Mouse (Mus musculus): ENCODE data around the gene Cd109.

The Cd109 gene

GRCm38 (mm10) chr9:78646008-78646777 lies 30.8 kb downstream of the Cd109 start:
- DNase-seq: no peak

- DNase-seq: no peak
Observed at GRCm38 (mm10) chr9:78648641-78649040, 33.3 kb downstream of the Cd109 start.

GRCm38 (mm10) chr9:78649398-78649797 lies 34.1 kb downstream of the Cd109 start:
- no peak for DNase-seq

GRCm38 (mm10) chr9:78657564-78657963 lies 42.2 kb downstream of the Cd109 start:
- DNase-seq: no peak

- no peak for DNase-seq
Observed at GRCm38 (mm10) chr9:78671446-78671985, 56.2 kb downstream of the Cd109 start.

GRCm38 (mm10) chr9:78700691-78701090 lies 85.3 kb downstream of the Cd109 start:
- DNase-seq: peak; percentile 23

- no peak for DNase-seq
Observed at GRCm38 (mm10) chr9:78702509-78703239, 87.3 kb downstream of the Cd109 start.

- no peak for DNase-seq
Observed at GRCm38 (mm10) chr9:78720888-78721798, 105.8 kb downstream of the Cd109 start.

- DNase-seq: no peak
Observed at GRCm38 (mm10) chr9:78731931-78732330, 116.6 kb downstream of the Cd109 start.

- no peak for DNase-seq
Observed at GRCm38 (mm10) chr9:78735519-78735918, 120.2 kb downstream of the Cd109 start.

GRCm38 (mm10) chr9:78742012-78742411 lies 126.7 kb downstream of the Cd109 start:
- DNase-seq: no peak

GRCm38 (mm10) chr9:78750246-78750645 lies 134.9 kb downstream of the Cd109 start:
- DNase-seq: no peak

Measured in kidney, adult 11 months (tissue).